Mouse (Mus musculus) liver, adult 2 months (tissue): ENCODE data around the gene Tgds. TPM values are rescaled to one million over a fixed set of nuclear protein-coding genes. Genes with fewer than 3 reads are reported as not detected.
A peak's percentile ranks its signal among the peaks of the same experiment; 100 is the strongest.
"Not testable (repeated sequence)": the region's sequence is repeated elsewhere in the genome, so short reads cannot be mapped to it uniquely, and the experiment has no call there.

Experiments
- DNase-seq: peaks from one replicate; pipeline ENCODE4 v3.0.0-alpha.2; 2011; ENCODE audit warnings: low read depth, low spot score; ENCODE audit errors: extremely low read depth
- H3K27ac ChIP-seq: fragments of 200-500 bp; replicated peaks from 2 replicates; pipeline ENCODE4 v1.5.1; 2012; ENCODE audit warnings: low read depth, mild to moderate bottlenecking, control low read depth, inconsistent platforms, low read length; ENCODE audit not compliant: insufficient read depth
- H3K27me3 ChIP-seq: fragments of 200-500 bp; 2 replicates; pipeline ENCODE4 v1.6.1; 2012; ENCODE audit warnings: mild to moderate bottlenecking, moderate library complexity, low read length, inconsistent platforms; ENCODE audit not compliant: control insufficient read depth, insufficient read depth
- H3K36me3 ChIP-seq: fragments of 200-500 bp; 2 replicates; pipeline ENCODE4 v1.6.1; 2012; ENCODE audit warnings: low read length, inconsistent platforms; ENCODE audit not compliant: control insufficient read depth, insufficient read depth
- H3K4me1 ChIP-seq: fragments of 200-500 bp; 2 replicates; pipeline ENCODE4 v1.6.1; 2011; ENCODE audit warnings: low read length; ENCODE audit not compliant: control insufficient read depth, insufficient read depth
- H3K4me3 ChIP-seq: fragments of 200-500 bp; 2 replicates; pipeline ENCODE4 v1.5.1; 2011; ENCODE audit warnings: low read depth, mild to moderate bottlenecking, control low read depth, low read length, moderate library complexity; ENCODE audit not compliant: insufficient read depth
- H3K79me2 ChIP-seq: fragments of 200-500 bp; 2 replicates; pipeline ENCODE4 v1.6.1; 2012; ENCODE audit warnings: inconsistent platforms, mild to moderate bottlenecking, low read length, moderate library complexity; ENCODE audit not compliant: control insufficient read depth, insufficient read depth
- H3K9ac ChIP-seq: fragments of 200-500 bp; 2 replicates; pipeline ENCODE4 v1.6.1; 2012; ENCODE audit warnings: low read depth, mild to moderate bottlenecking, control low read depth, inconsistent platforms, low read length
- CTCF ChIP-seq: fragments of 200-500 bp; IDR thresholded peaks from 2 replicates; pipeline ENCODE4 v1.5.1; 2011; ENCODE audit warnings: low read depth, low read length, control low read depth
- POLR2A ChIP-seq: fragments of 200-500 bp; IDR thresholded peaks from 2 replicates; pipeline ENCODE4 v1.6.1; 2011; ENCODE audit warnings: low read length, control low read depth; ENCODE audit not compliant: insufficient read depth; ENCODE audit errors: extremely low read depth
- WGBS: fragments of 180-500 bp; shearing (Covaris S2); methylation state at CpG from one replicate; pipeline ENCODE4 v1.1.7; 2018; 5-methylcytosine and 5-hydroxymethylcytosine counted together
- polyA plus RNA-seq: library from polyadenylated mRNA; depleted of rRNA; stranded (reverse); fragments of >200 nt; gene quantifications from 2 replicates; pipeline ENCODE4 v1.2.3, GENCODE M21; 2012
- total RNA-seq: library from RNA; depleted of rRNA; stranded (reverse); fragments of >200 nt; gene quantifications from 2 replicates; pipeline ENCODE4 v1.2.3, GENCODE M21; 2014

The Tgds gene
- total and polyA plus RNA-seq, 2 experiments, result 14.3 to 37.9 TPM

GRCm38 (mm10) chr14:118156740-118157139 is 24.2 kb upstream of the Tgds start:
- Histone ChIP-seq H3K9ac (no peak overlapping the region), H3K4me1 (no peaks in the 10 kb centered on the region), H3K79me2 (no peaks in the 10 kb centered on the region; the same call in none of the 2 replicates), H3K27me3 (no peaks in the 10 kb centered on the region), H3K36me3 (peaks cover 21% of the 10 kb centered on the region; the same call in 1 of the 2 replicates), H3K4me3 (no peak overlapping the region), H3K27ac (no peak overlapping the region)
- WGBS, result 88% methylated on average over 10 of the region's 10 CpGs
- no peak for DNase-seq
- no peak for TF ChIP-seq POLR2A
- no peak for TF ChIP-seq CTCF

GRCm38 (mm10) chr14:118156056-118156455 is 23.5 kb upstream of the Tgds start:
- WGBS, result 95% methylated on average over 16 of the region's 16 CpGs
- H3K9ac ChIP-seq, H3K79me2 ChIP-seq, DNase-seq, H3K27me3 ChIP-seq, H3K4me3 ChIP-seq, H3K4me1 ChIP-seq, H3K27ac ChIP-seq: not testable (repeated sequence)
- peaks cover 21% of the 10 kb centered on the region; the same call in 1 of the 2 replicates for H3K36me3 ChIP-seq

GRCm38 (mm10) chr14:118152294-118152651 is 19.7 kb upstream of the Tgds start:
- peaks cover 7% of the 10 kb centered on the region; the same call in 1 of the 2 replicates for H3K36me3 ChIP-seq
- no peak overlapping the region for H3K27ac ChIP-seq
- H3K9ac ChIP-seq, result no peak overlapping the region
- H3K4me3 ChIP-seq, result no peak overlapping the region
- peaks cover 8% of the 10 kb centered on the region for H3K4me1 ChIP-seq
- H3K79me2 ChIP-seq, result no peaks in the 10 kb centered on the region; the same call in none of the 2 replicates
- no peaks in the 10 kb centered on the region for H3K27me3 ChIP-seq
- DNase-seq, result no peak
- TF ChIP-seq POLR2A, result no peak
- no peak for TF ChIP-seq CTCF
- WGBS, result 92% methylated on average over 8 of the region's 8 CpGs

GRCm38 (mm10) chr14:118151651-118152293 is 19.2 kb upstream of the Tgds start:
- H3K27me3 ChIP-seq, result no peaks in the 10 kb centered on the region
- no peak overlapping the region for H3K9ac ChIP-seq
- no peak overlapping the region for H3K27ac ChIP-seq
- H3K4me3 ChIP-seq, result no peak overlapping the region
- H3K79me2 ChIP-seq, result no peaks in the 10 kb centered on the region; the same call in none of the 2 replicates
- TF ChIP-seq POLR2A (no peak), CTCF (peak; percentile 34; the same call in 1 of the 2 replicates)
- DNase-seq, result peak; percentile 56
- peaks cover 8% of the 10 kb centered on the region for H3K4me1 ChIP-seq
- H3K36me3 ChIP-seq, result peaks cover 7% of the 10 kb centered on the region; the same call in 1 of the 2 replicates
- WGBS, result 38% methylated on average over 5 of the region's 5 CpGs

GRCm38 (mm10) chr14:118150656-118151551 is 18.3 kb upstream of the Tgds start:
- WGBS, result 87% methylated on average over 26 of the region's 26 CpGs
- no peak for TF ChIP-seq CTCF
- TF ChIP-seq POLR2A, result no peak
- Histone ChIP-seq H3K27me3 (no peaks in the 10 kb centered on the region), H3K27ac (no peak overlapping the region), H3K4me3 (no peak overlapping the region), H3K4me1 (peaks cover 8% of the 10 kb centered on the region), H3K36me3 (peaks cover 5% of the 10 kb centered on the region; the same call in 1 of the 2 replicates), H3K9ac (no peak overlapping the region), H3K79me2 (no peaks in the 10 kb centered on the region; the same call in none of the 2 replicates)
- no peak for DNase-seq

- no peak overlapping the region for H3K4me3 ChIP-seq
- H3K9ac ChIP-seq, result no peak overlapping the region
- peaks cover 8% of the 10 kb centered on the region for H3K4me1 ChIP-seq
- DNase-seq, result peak; percentile 90
- H3K27ac ChIP-seq, result 0 out of 2 replicates have a peak overlapping the region, but pooled peaks have one; percentile 23
- 34% methylated on average over 10 of the region's 10 CpGs for WGBS
- TF ChIP-seq CTCF (no peak), POLR2A (no peak)
- H3K36me3 ChIP-seq, result peaks cover 1% of the 10 kb centered on the region; the same call in 1 of the 2 replicates
- no peaks in the 10 kb centered on the region; the same call in none of the 2 replicates for H3K79me2 ChIP-seq
- no peaks in the 10 kb centered on the region for H3K27me3 ChIP-seq
Observed at GRCm38 (mm10) chr14:118148554-118148953, 16.0 kb upstream of the Tgds start.
